Mouse (Mus musculus) kidney, postnatal 4 days (tissue): ENCODE data around the gene Ucn3.
"Not testable (repeated sequence)": the region's sequence is repeated elsewhere in the genome, so short reads cannot be mapped to it uniquely, and the experiment has no call there.

Experiments used
- DNase-seq, 2 experiments: peaks; one replicate each; pipeline ENCODE4 v3.0.0; 2021; ENCODE audit warnings: mixed read lengths in 2 of 2

Ucn3 gene

GRCm38 (mm10) chr13:3945249-3945648 is at the start of gene Ucn3:
Gene Ucn3, minus strand, starts transcription at chr13:3945349.
- no peak for DNase-seq

GRCm38 (mm10) chr13:3992081-3992480 is 46.9 kb upstream of the Ucn3 start:
- no peak for DNase-seq

- DNase-seq: no peak
Observed at GRCm38 (mm10) chr13:3968849-3969248, 23.7 kb upstream of the Ucn3 start.

GRCm38 (mm10) chr13:3951198-3951914 is 6.2 kb upstream of the Ucn3 start:
- no peak for DNase-seq

- no peak for DNase-seq
Observed at GRCm38 (mm10) chr13:3949477-3949876, 4.3 kb upstream of the Ucn3 start.

GRCm38 (mm10) chr13:3947267-3947666 is 2.1 kb upstream of the Ucn3 start:
- DNase-seq: no peak

- DNase-seq: no peak
Observed at GRCm38 (mm10) chr13:3944699-3945098, 450 bp downstream of the Ucn3 start.

GRCm38 (mm10) chr13:3926046-3926445 is 19.1 kb downstream of the Ucn3 start:
- DNase-seq: no peak

- no peak for DNase-seq
Observed at GRCm38 (mm10) chr13:3925632-3926031, 19.5 kb downstream of the Ucn3 start.

GRCm38 (mm10) chr13:3924483-3924882 is 20.7 kb downstream of the Ucn3 start:
- no peak for DNase-seq

GRCm38 (mm10) chr13:3917571-3918311 is 27.4 kb downstream of the Ucn3 start, which contains the start of the genes Net1 and Tubal3:
Gene Net1, minus strand, starts transcription at chr13:3918220.
Gene Tubal3, plus strand, starts transcription at chr13:3918274.
- DNase-seq: peak; percentile 92 to 94

GRCm38 (mm10) chr13:3913504-3913903 is 31.6 kb downstream of the Ucn3 start:
- no peak for DNase-seq

GRCm38 (mm10) chr13:3910356-3910755 is 34.8 kb downstream of the Ucn3 start:
- no peak for DNase-seq

GRCm38 (mm10) chr13:3908262-3908661 is 36.9 kb downstream of the Ucn3 start:
- no peak for DNase-seq

- DNase-seq: no peak
Observed at GRCm38 (mm10) chr13:3907151-3907696, 37.9 kb downstream of the Ucn3 start.

- DNase-seq: peak in 1 of 2 experiments; percentile 16
Observed at GRCm38 (mm10) chr13:3899301-3899700, 45.8 kb downstream of the Ucn3 start.

GRCm38 (mm10) chr13:3898202-3898601 is 46.9 kb downstream of the Ucn3 start:
- not testable (repeated sequence) for DNase-seq

GRCm38 (mm10) chr13:3896913-3897312 is 48.2 kb downstream of the Ucn3 start:
- peak; percentile 74 to 76 for DNase-seq

GRCm38 (mm10) chr13:3896032-3896431 is 49.1 kb downstream of the Ucn3 start:
- no peak for DNase-seq

- no peak for DNase-seq
Observed at GRCm38 (mm10) chr13:3895397-3895980, 49.7 kb downstream of the Ucn3 start.

GRCm38 (mm10) chr13:3894549-3894948 is 50.6 kb downstream of the Ucn3 start:
- DNase-seq: peak in 1 of 2 experiments; percentile 24

GRCm38 (mm10) chr13:3893126-3893734 is 51.9 kb downstream of the Ucn3 start:
- peak; percentile 93 to 96 for DNase-seq

- no peak for DNase-seq
Observed at GRCm38 (mm10) chr13:3892601-3893000, 52.5 kb downstream of the Ucn3 start.
